Mouse (Mus musculus) embryonic fibroblast, embryonic 13.5 days (primary cell): ENCODE measurements around the gene Hpcal1.

ENCODE experiments used
- CTCF ChIP-seq: IDR thresholded peaks from 2 replicates; pipeline ENCODE4 v1.5.1; 2011; ENCODE audit warnings: mild to moderate bottlenecking, control low read depth, low read length, moderate library complexity, borderline replicate concordance; ENCODE audit not compliant: insufficient read depth
- POLR2A ChIP-seq: IDR thresholded peaks from 2 replicates; pipeline ENCODE4 v1.6.1; 2011; ENCODE audit warnings: low read depth, mild to moderate bottlenecking, control low read depth, low read length, moderate library complexity

- TF ChIP-seq CTCF (no peak), POLR2A (no peak)
These were observed 30.4 kb downstream of the Hpcal1 start for GRCm38 (mm10) chr12:17721058-17721457.
